ENCODE assay signal across 12 mouse cellular contexts in the genomic region with DNA sequence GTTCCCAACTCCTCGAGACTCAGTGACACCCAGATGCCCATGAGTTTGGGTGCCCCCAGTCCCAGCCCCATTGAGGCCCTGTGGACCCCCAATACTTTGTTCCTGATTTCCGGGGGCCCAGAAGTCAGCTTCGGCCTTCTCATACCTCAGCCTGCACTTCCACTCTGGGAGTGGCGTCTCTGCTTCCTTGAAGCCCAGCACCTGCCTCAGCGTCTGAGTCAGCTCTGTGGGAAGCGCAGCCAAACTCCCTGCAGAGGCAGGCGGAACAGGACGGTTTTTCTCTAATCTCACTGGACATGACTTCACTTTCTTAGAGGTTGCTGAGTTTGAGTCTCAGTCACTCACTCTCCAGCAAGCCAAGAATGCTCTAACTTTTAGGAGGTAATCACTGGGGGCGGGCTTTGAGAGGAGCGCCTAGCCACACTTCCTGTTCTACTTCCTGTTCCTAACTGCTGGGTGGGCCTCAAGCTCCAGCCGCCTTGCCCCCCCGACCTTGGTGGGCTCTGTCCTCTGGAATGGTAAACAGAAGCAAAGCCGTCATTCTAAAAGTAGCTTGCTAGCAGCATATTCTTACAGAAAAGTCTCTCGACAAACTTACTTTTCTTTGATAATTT. TPM values are rescaled to one million over a fixed set of nuclear protein-coding genes. Genes with fewer than 3 reads are reported as not detected.
DNase-seq lines count a peak whose midpoint lies in the region; ATAC-seq and TF ChIP-seq lines count a peak whose summit lies in the region.
"Had no signal": no experiment of that assay in that cellular context is flagged by ENCODE, and none has a peak within 500 bp of the region (broad histone marks: within the 10 kb centered on the region; RNA-seq: fewer than 3 reads in every experiment).

No protein-coding gene starts in this region.

- H3K9me3 ChIP-seq in lung, embryonic 15.5 days, result no peaks in the 10 kb centered on the region
- H3K9me3 ChIP-seq in liver, embryonic 15.5 days (replicated peaks), result no peaks in the 10 kb centered on the region
- no peaks in the 10 kb centered on the region for H3K9me3 ChIP-seq in hindbrain, postnatal 0 days (ENCODE audit: low read length)
- H3K9me3 ChIP-seq: embryonic facial prominence, embryonic 13.5 days; limb, embryonic 13.5 days had no signal

- 70% methylated on average over 14 of the region's 14 CpGs for WGBS in lung, embryonic 15.5 days
- 23% methylated on average over 14 of the region's 14 CpGs for WGBS in liver, embryonic 15.5 days (ENCODE audit: insufficient replicate concordance)
- WGBS in hindbrain, postnatal 0 days, result 85% methylated on average over 14 of the region's 14 CpGs

- no peak overlapping the region for H3K9ac ChIP-seq in lung, embryonic 15.5 days
- no peak overlapping the region for H3K9ac ChIP-seq in liver, embryonic 15.5 days
- no peak overlapping the region for H3K9ac ChIP-seq in hindbrain, postnatal 0 days (replicated peaks; ENCODE audit: low read length)
- H3K9ac ChIP-seq: embryonic facial prominence, embryonic 13.5 days; limb, embryonic 13.5 days had no signal

- no peaks in the 10 kb centered on the region for H3K27me3 ChIP-seq in lung, embryonic 15.5 days
- H3K27me3 ChIP-seq in liver, embryonic 15.5 days, result no peaks in the 10 kb centered on the region
- H3K27me3 ChIP-seq in hindbrain, postnatal 0 days (ENCODE audit: insufficient read depth, low read length), result no peaks in the 10 kb centered on the region
- H3K27me3 ChIP-seq: embryonic facial prominence, embryonic 13.5 days; limb, embryonic 13.5 days had no signal

- H3K4me2 ChIP-seq in lung, embryonic 15.5 days, result peak overlapping the region; percentile 7; the same call in 1 of the 2 replicates
- peak overlapping the region; percentile 6; the same call in 1 of the 2 replicates for H3K4me2 ChIP-seq in liver, embryonic 15.5 days
- no peak overlapping the region for H3K4me2 ChIP-seq in hindbrain, postnatal 0 days (ENCODE audit: low read depth, low read length)
- H3K4me2 ChIP-seq: embryonic facial prominence, embryonic 13.5 days; limb, embryonic 13.5 days had no signal

- no peak overlapping the region for H3K4me3 ChIP-seq in lung, embryonic 15.5 days
- no peak overlapping the region for H3K4me3 ChIP-seq in liver, embryonic 15.5 days (replicated peaks)
- H3K4me3 ChIP-seq in hindbrain, postnatal 0 days (ENCODE audit: low read length), result no peak overlapping the region
- H3K4me3 ChIP-seq: embryonic facial prominence, embryonic 13.5 days; limb, embryonic 13.5 days had no signal

- DNase-seq in lung, postnatal 4 days, result no peak
- peak; percentile 16 for DNase-seq in T-cell, adult 2 months (ENCODE audit: low spot score)
- DNase-seq in thymus, postnatal 25 days, result peak; percentile 39
- DNase-seq in layer of hippocampus, postnatal 36 days, result no peak
- no peak for DNase-seq in hindbrain, postnatal 0 days (ENCODE audit: low spot score)
- DNase-seq in embryo, embryonic 10 days (ENCODE audit: low spot score), result no peak
- DNase-seq: kidney, postnatal 36 days; retina, postnatal 1 day had no signal

- no peak for ATAC-seq in lung, embryonic 15.5 days (ENCODE audit: borderline replicate concordance, extremely low read depth, low FRiP score, low TSS enrichment)
- ATAC-seq in liver, embryonic 15.5 days (ENCODE audit: insufficient read depth), result no peak
- ATAC-seq in hindbrain, postnatal 0 days, result no peak

- no peak overlapping the region for H3K27ac ChIP-seq in lung, embryonic 15.5 days
- H3K27ac ChIP-seq in liver, embryonic 15.5 days (replicated peaks), result no peak overlapping the region
- no peak overlapping the region for H3K27ac ChIP-seq in hindbrain, postnatal 0 days
- H3K27ac ChIP-seq: embryonic facial prominence, embryonic 13.5 days; limb, embryonic 13.5 days had no signal

- no peak for TF ChIP-seq CTCF in hindbrain, postnatal 0 days (IDR thresholded peaks at IDR 0.05; ENCODE audit: low read depth)

- H3K36me3 ChIP-seq in lung, embryonic 15.5 days, result no peaks in the 10 kb centered on the region
- no peaks in the 10 kb centered on the region for H3K36me3 ChIP-seq in liver, embryonic 15.5 days (replicated peaks)
- no peaks in the 10 kb centered on the region for H3K36me3 ChIP-seq in hindbrain, postnatal 0 days (ENCODE audit: insufficient read depth, low read length)
- H3K36me3 ChIP-seq: embryonic facial prominence, embryonic 13.5 days; limb, embryonic 13.5 days had no signal

- no peaks in the 10 kb centered on the region for H3K4me1 ChIP-seq in lung, embryonic 15.5 days
- 0 out of 2 replicates have a peak, but pooled peaks cover 3% of the 10 kb centered on the region for H3K4me1 ChIP-seq in liver, embryonic 15.5 days (replicated peaks)
- no peaks in the 10 kb centered on the region for H3K4me1 ChIP-seq in hindbrain, postnatal 0 days (ENCODE audit: insufficient read depth, low read length)
- H3K4me1 ChIP-seq: embryonic facial prominence, embryonic 13.5 days had no signal

RNA-seq across cellular contexts. Expression of gene Ccdc162, which starts 35.5 kb away (rescaled TPM):
- polyA plus RNA-seq in lung, embryonic 15.5 days (2015; fragmentation: Nextera tagmentation; extraction: Ambion mirVana), result 0.25 and 0.77 TPM in 2 replicates
- 0.06 TPM in 1 of 2 replicates, not detected in the other for polyA plus RNA-seq in liver, embryonic 15.5 days (2015; fragmentation: Nextera tagmentation; extraction: Ambion mirVana)
- under 1 TPM; 0.78 to 0.80 TPM for total RNA-seq in layer of hippocampus, postnatal 36 days (2021)
- total RNA-seq in hindbrain, postnatal 0 days (2014; rRNA removed), result 1.9 and 3.3 TPM in 2 replicates
- polyA plus RNA-seq in hindbrain, postnatal 0 days (2015; fragmentation: Nextera tagmentation; extraction: Ambion mirVana), result 1.9 and 2.1 TPM in 2 replicates

RNA-seq across cellular contexts. Expression of gene Cep57l1, which starts 57.7 kb away (rescaled TPM):
- 24.1 and 27.9 TPM in 2 replicates for polyA plus RNA-seq in lung, embryonic 15.5 days (2015; fragmentation: Nextera tagmentation; extraction: Ambion mirVana)
- 11.0 and 13.3 TPM in 2 replicates for polyA plus RNA-seq in liver, embryonic 15.5 days (2015; fragmentation: Nextera tagmentation; extraction: Ambion mirVana)
- total RNA-seq in layer of hippocampus, postnatal 36 days (2021), result 1 to 10 TPM; 7.0 to 7.9 TPM
- 5.8 and 11.6 TPM in 2 replicates for total RNA-seq in hindbrain, postnatal 0 days (2014; rRNA removed)
- polyA plus RNA-seq in hindbrain, postnatal 0 days (2015; fragmentation: Nextera tagmentation; extraction: Ambion mirVana), result 8.0 and 10.3 TPM in 2 replicates

RNA-seq across cellular contexts. Expression of gene Sesn1, which starts 57.8 kb away (rescaled TPM):
- 30.9 and 33.2 TPM in 2 replicates for polyA plus RNA-seq in lung, embryonic 15.5 days (2015; fragmentation: Nextera tagmentation; extraction: Ambion mirVana)
- polyA plus RNA-seq in liver, embryonic 15.5 days (2015; fragmentation: Nextera tagmentation; extraction: Ambion mirVana), result 19.9 and 20.3 TPM in 2 replicates
- 10 to 100 TPM; 47.1 to 51.7 TPM for total RNA-seq in layer of hippocampus, postnatal 36 days (2021)
- total RNA-seq in hindbrain, postnatal 0 days (2014; rRNA removed), result 43.9 and 49.2 TPM in 2 replicates
- 35.9 and 42.0 TPM in 2 replicates for polyA plus RNA-seq in hindbrain, postnatal 0 days (2015; fragmentation: Nextera tagmentation; extraction: Ambion mirVana)

Comparison
In these comparisons a context has a peak if more than half of its experiments do, and no peak if none do; other contexts are left out.
1. DNase-seq: peak in T-cell, adult 2 months (single experiment) and thymus, postnatal 25 days (single experiment); none in lung, postnatal 4 days (0 of 2), layer of hippocampus, postnatal 36 days (0 of 2), hindbrain, postnatal 0 days (single experiment) and embryo, embryonic 10 days (single experiment).